Mouse (Mus musculus) kidney, postnatal 4 days (tissue): Measurements from ENCODE around the gene Ikzf1.
A peak's percentile ranks its signal among the peaks of the same experiment; 100 is the strongest.

Experiments used
- DNase-seq, 2 experiments: peaks; one replicate each; pipeline ENCODE4 v3.0.0; 2021; ENCODE audit warnings: mixed read lengths in 2 of 2

Ikzf1 gene

DNA sequence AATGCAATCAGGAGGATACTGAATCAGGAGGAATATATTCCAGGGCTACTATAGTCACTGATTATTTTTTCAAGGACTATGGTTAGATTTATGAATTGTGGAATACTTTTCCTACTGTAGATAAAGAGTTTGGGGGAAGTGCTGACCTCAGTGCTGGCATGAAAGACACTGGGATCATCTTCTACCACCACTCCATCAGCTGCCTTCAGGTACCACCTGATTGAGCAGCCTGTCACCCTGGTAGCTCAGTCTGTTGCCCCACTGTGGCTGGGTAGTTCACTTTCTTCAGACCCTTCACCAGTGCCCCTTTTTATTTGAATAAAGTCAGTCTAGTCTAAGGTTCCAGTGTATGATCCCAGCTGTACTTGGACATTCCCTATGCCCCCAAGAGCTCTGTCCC lies 81.9 kb downstream of the Ikzf1 start:
- no peak for DNase-seq

DNA sequence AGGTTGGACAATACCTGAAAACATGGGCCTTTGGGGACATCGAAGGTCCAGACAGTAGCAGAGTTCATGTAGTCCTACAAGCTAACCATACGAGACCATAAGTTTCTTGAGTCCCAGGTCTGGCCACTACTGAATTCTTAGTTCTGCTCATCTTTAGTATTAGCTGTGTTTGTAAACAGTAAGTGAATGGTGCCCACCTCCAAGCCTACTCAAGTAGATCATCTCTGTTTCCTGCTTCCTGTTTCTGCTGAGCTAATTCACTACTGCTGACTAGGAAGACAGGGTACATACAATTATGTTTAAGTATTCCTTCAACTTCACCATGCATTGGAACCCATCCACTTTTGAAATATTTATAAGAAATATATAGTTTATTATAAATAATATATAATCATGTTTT lies 83.3 kb downstream of the Ikzf1 start:
- DNase-seq, result no peak

DNA sequence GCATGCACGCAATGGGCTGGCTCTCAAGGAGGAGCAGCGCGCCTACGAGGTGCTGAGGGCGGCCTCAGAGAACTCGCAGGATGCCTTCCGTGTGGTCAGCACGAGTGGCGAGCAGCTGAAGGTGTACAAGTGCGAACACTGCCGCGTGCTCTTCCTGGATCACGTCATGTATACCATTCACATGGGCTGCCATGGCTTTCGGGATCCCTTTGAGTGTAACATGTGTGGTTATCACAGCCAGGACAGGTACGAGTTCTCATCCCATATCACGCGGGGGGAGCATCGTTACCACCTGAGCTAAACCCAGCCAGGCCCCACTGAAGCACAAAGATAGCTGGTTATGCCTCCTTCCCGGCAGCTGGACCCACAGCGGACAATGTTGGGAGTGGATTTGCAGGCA lies 84.5 kb downstream of the Ikzf1 start:
- DNase-seq, result no peak

DNA sequence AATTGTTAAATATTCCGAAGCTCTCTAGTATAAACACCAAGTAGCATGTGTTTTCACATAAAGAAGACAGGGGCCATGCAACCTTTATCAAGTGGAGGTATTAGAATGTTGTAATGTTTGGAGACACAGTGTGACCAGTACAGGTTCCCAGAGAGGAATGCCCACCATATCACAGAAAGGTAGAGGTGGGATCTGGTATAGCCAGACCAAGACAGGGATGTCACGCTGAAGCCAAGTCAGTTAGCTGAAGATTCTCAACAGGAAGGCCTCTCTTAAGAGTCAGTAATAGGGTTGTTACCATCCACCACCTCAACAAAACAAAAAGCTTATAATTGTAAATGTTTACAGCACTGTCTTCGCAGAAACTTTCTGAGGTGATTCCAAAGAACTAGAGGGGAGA lies 85.9 kb downstream of the Ikzf1 start:
- no peak for DNase-seq

DNA sequence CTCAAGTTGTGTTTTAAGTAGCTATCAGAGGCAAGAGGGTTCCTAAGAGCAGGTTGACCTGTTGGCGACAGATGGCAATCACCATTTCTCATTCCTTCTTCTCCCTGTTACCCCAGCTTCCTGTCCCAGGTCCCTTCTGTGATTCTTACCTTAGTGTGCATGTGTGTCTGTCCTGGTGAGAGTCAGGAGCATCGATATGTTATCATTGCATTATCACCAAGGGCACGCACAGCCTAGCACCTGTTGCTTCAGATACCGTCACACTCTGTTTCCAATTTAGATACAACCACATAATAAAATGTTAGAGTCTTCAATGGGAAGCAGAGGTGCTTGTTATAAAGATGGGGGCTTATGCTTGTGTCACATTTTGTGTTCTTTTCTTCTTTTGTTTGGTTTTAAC lies 87.4 kb downstream of the Ikzf1 start:
- no peak for DNase-seq

DNA sequence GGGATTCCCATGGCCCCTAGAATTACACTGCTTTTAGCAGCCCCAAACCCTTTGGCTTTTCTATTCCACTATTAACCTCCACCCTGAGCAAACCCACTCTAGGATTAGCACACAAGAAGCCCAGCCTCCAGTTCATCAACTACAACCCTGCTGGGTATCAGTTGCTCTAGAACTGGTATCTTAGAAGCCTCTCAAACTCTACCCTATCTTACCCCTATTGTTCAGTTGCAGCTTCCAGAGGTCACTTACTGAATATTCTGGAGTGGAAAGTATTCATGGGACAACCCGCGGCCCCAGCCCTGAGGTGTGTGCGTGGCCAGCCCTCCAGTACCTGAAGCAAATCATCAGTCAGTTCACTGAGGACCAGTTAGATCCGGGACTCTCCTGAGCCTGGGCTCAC lies 89.6 kb downstream of the Ikzf1 start:
- no peak for DNase-seq

DNA sequence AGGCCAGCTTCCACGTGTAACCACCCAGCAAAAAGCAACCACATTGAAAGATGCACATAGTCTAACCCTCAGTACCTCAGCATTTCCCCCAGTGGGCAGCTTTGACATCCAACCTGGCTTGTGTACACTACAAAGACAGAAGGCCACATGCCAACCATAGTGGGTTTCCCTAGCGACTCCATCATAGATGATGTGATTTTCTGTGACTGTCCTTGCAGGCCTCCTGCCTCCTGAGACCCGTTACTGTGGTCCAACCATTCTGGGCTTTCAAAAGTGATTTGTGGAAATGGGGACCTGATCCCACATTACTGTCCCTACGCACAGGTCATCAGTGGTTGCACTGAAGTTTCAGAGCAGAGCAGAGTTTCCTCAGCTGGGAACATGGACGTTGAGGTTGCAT lies 90.1 kb downstream of the Ikzf1 start:
- no peak for DNase-seq

DNA sequence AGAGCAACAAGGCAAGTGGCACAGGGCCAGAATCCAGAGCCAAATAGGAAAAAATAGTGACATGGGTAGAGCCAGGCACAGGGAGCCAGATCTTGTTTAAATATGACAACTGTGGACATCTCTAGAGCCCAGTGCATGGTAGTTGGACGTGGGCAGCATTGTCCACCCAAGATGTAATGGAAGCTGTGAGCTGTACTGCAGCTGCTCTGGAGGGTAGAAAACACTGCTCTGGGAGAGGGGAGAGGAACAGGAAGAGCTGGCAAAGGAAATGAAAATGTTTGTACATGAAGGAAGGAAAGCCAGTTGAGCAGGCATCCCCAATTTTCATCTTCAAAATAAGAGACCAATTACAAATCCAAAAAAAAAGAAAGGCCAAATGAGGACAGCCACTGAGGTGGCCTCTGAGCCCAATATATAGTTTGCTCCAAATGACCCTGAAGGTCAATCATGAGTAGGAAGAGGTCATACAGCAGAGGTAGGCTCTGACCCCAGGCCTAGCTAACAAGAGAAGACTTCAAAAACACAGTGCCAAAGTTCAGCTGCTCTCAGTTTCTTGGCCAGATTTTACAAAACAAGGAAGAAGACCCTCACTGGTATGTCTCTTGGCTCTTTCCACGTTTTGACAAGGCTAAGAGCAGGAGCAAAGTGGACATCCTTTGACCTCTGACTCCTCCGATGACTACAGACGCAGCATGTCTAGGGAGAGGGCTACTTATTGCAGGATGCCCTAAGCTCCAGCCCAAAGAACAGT lies 91.4 kb downstream of the Ikzf1 start:
- no peak for DNase-seq

DNA sequence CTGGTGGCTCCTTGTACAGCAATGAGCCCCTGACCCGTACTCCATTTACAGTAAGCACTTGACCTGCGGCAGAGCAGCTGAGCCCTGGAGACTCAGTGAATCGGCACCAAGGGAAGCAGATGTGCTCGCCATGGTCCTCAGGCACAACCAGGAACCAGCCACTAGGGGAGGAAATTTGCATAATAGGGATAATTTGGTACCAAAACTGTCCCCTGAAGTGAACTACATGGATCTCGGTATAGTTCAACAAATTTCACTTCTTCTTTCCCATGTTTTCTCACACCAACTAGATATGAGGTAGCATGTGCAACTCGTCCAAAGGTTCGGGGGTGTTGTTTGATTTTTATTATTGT lies 92.0 kb downstream of the Ikzf1 start:
- no peak for DNase-seq

DNA sequence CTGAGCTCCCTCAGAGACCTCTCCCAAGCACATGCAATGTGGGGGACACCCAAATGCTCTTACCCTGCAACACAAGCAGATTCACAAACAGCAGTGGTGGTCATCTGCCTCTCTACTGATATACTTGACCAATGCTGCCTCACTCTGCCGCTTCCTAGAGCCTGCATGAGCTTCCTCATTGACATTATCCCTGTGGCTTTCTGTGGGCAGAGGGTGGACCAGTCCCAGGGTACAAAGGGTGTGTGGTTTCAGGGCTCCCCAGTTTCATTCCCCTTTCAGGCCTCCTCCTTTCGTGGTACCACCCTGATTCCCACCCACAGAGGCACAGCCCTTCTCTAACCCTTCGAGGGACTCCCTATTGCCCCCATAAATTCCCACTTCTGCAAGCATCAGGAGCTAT lies 92.4 kb downstream of the Ikzf1 start:
- no peak for DNase-seq

DNA sequence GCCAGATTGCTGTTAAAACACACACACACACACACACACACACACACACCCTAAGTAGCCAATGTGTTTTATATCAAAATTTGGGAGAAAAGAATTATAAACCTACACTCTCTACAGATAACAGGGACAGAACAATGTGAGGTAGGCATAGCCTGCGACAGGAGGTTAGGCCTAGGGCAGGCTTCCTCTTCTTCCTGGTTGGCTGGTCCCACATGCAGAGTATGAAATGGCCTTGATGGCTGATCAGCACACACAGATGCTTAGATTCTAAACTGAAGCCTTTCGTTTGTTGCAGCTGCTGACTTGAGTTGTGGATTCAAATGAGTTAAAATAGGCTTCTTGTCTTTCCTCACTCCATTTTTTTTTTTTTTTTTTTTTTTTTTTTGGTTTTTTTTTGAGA lies 93.0 kb downstream of the Ikzf1 start:
- DNase-seq, result no peak

DNA sequence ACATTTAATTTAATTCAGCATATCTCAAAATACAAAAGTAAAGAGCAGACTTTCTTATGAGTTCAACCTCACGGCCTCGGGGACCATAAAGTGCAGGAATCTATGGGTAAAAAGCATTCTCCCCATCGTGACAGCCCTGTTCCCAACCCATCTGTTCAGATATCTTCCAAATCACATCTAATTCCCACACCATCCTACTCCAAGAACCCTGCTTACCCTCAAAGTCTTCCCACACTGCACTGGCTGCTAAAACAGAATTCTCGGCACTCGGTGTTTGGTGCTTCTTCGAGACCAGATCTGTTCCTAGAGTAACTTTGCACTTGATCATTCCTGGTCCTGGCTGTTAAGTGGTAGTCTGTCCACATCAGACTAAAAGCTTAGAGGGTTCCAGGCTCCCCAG lies 93.5 kb downstream of the Ikzf1 start:
- no peak for DNase-seq

DNA sequence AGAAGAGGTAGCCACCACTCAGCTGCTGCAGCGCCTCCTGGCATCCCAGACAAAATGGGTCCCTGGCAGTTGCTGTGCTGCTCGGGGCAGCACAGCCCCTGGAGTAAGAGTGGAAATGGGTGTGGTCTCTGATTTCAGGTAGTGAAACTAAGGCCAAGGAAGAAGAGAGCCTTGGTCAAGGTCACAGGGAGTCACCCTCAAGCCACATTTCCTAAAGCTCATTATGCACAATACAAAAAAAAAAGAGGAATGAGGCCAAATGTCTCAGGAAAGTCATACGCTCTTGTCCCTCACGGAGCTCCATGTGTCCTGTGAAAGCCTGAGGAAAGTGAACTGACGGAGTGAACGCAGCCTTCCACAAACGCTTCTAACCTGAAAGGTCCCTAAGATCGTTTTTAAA lies 96.9 kb downstream of the Ikzf1 start:
- no peak for DNase-seq

DNA sequence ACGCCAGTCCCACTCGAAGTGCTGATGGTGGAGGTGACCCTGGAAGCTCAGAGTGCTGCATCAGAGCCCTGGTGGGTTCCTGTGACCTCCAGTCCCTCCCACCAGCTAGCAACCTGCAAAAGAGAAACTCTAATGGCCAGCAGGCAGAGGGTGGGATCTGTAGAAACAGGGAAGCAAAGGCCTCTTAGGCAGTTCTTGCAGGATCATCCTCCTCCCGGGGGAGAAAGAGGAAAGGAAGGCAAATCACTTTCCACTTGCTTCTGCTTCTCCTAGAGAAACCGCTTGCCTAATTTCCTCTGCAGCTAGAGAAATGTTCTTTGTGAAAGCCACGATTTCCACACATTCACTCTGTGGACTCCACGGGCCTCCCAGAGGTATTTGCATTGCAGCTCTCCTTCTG lies 100.7 kb downstream of the Ikzf1 start:
- no peak for DNase-seq

DNA sequence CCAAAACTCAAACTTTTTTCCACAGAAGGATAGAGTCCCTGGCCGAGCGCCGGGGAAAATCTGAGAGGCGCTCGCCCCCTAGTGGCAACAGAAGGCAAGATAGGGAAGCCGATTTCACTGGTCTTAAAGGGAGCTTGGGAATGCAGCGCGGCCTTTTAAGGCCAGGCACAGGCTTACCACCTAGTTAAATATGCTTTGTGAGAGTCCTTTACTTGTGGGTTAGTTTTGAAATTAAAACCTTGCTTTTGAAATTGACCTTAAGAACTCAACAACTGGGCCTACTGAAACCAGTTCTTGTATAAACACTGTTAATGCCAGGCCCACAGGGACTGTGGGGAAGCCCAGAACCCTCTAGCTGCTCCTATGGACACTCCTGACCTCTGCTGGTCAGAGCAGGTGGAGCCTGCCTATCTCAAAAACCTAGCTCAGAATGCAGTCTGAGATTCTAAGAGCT lies 103.7 kb downstream of the Ikzf1 start:
- peak; percentile 86 to 88 for DNase-seq

DNA sequence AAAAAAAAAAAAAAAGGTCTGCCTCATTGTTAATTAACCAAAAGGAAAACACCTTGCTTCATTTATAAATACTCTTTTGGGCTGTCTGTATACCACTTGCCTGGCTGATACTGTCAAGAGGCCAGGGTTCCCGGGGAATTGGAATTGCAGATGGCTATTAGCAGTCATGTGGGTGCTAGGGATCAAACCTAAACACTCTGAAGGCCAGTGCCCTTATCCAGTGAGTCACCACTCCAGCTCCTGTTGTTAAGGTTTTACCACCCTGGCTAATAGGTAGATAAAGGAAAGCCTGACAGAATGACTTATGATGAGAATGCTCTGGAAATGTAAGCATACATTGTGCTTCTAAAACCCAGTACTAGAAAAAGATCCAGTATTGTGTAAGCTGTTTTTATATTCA lies 109.8 kb downstream of the Ikzf1 start:
- DNase-seq, result no peak

DNA sequence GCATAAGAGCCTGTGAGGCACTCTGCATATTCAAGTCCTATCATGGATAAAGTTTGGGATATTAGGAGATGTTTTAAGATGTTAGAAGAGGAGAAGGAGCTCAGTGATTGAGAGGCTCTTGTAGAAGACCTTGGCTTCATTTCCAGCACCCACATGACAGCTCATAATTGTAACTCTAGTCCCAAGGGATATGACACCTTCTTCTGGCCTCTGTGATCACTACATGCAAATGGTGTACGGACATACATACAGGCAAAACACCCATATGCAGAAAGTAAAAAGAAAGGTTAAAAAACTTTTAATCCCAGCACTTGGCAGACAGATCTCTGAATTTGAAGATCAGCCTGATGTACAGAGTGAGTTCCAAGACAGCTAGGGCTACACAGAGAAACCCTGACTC lies 113.9 kb downstream of the Ikzf1 start:
- DNase-seq, result no peak

DNA sequence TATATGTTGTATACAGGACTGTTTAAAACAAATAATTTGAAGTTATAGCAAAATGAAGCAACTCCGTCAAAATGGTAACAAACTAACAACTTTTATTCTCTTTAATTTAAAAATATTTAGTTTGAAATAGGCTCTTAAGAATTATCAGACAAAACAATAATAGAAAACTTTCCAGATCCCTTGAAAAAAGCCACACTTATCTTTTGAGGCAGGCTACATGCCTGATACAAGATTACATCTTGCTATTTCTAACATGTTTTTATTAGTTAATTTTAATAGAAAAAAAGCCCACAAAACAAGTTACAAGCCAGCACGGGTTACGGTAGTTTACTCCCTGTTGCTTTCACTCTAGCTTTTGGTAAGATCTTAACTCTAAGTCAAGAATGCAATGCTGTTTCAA lies 115.5 kb downstream of the Ikzf1 start:
- DNase-seq, result no peak

DNA sequence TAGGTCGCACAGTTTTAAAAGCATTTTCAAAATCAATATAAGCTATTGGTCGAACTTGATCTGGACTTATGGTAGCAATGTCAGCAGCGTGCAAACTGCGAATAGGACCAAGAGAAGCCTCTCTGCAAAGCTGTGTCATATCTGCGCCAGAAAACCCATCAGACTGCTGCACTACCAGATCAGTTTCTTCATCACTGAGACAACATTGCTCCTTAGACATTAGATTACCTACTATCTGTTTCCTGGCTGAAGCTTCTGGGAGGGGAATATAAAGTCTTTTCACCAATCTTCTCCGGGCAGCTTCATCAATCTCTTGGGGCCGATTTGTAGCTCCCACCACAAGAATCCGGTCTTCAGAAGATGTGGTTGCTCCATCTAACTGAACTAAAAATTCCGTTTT lies 116.3 kb downstream of the Ikzf1 start:
- no peak for DNase-seq

DNA sequence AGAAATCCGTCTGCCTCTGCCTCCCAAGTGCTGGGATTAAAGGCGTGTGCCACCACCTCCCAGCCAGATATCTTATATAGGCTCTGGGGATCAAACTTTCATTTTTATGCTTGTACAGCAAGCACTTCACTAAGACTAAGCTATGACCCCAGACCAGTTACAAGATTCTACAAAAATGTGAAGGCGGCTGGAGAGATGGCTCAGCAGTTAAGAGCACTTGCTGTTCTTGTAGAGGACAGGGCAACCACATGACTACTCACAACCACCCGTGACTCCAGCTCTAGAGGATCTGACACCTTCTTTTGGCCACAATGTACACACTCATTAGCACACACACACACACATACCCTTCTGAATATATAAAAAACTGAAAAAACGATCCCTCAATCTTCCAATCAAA lies 119.6 kb downstream of the Ikzf1 start:
- no peak for DNase-seq

DNA sequence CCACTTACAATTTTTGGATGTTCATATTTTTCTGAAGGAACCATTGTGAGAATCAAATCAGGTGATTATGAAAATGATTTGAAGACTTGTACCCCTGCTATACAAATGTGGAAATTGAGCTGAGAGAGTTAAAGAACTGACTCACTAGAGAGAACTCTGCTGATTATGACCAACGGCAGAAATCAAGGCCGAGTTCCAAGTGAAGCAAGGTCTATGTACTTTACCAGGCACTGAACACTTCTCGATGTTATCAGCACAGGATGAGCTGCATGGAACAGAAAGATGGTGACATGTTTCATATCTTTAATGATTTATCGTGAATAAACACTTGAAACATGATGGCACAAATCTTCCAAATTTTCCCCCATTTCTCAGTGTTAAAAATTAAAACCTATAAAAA lies 121.1 kb downstream of the Ikzf1 start:
- DNase-seq, result no peak

DNA sequence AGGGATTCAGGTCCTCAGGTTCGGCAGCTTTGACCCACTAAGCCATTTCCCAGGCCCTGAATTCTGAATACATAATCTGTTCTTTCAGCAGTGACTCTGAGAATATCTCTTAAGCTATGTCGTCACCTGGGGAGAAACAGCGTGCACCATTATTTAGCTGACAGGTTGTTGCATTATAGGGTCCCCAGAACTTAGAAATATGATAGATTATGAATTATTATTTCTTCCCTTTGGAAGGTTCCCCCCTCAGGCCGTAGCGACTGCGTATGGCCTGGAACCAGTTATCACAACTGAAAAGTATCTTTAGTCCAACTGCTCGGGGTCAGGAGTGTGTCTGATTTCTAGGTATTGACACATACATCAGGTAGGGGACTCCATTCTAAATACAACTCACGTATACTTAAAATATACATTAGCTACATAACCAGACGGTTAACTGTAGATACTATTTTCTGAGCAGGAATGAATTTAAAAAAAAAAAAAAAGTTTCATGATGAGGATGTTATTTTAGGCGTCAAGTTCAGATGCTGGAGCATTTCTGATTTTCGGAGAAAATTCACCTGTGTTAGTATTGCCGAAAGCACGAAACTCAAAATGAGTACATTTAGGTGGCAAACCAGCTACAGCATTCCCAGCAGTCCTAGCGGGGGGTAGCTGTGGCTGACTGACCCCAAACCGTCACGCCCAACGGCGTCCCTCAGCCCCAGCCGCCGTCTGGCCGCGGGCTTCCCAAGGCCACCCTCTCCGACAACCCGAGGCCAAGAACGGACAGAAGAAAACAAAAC lies 123.4 kb downstream of the Ikzf1 start:
- DNase-seq, result no peak

DNA sequence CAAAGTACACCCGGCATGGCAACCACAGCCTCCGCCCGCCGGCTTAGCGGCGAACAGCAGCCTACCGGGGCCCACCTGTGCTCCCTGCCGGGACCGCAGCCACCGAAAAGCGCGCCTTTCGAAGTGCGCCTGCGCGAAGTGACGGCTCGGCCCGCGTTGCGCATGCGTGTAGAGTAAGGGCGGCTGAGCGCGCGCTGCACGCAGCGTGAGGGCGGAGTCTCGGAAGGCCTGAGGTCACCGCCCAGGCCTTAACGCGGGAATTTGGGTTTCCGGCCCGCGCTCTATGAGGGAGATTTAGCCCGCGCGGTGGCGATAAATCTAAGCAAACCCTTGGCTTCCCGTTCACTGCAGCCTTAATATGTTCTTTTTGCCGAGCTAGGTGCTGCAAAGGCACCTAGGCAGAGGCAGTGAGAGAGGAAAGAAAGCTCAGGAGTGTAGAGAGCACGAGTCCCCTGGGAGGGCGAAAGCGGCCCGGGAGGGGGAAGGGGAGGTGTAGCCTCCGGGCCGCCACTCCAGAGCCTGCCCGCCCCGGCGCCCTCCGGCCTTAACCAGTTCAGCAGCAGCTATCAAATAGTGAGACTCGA lies 124.1 kb downstream of the Ikzf1 start, which contains the start of gene Fignl1:
Gene Fignl1 (minus strand): TSS at position 143 of the 584 bp plus-strand sequence.
- DNase-seq, result peak; percentile 97 to 98
